Mouse (Mus musculus): ENCODE measurements around the gene Mvb12b. TPM values are rescaled to one million over a fixed set of nuclear protein-coding genes. Genes with fewer than 3 reads are reported as not detected.

Mvb12b gene
- polyA plus RNA-seq, 1 experiment from 2014 or later, result 12.4 TPM

DNA sequence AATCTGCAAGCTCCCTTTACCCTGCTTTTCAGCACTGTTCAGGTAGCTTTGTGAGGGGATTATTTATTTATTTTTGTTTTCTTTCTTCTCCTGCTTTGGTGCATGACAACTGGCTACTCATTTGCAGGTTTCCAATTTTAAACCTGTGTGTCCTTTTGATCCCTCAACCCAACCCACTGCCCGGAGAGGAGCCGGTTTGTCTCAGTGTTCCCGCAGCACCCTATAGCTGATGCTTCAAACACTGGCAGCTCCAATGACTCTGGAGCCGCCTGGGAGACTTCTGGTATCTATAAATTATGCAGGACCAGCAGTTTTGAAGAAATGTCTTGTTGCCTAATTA is 16.6 kb downstream of the Mvb12b start:
- Histone ChIP-seq H3K9ac (ENCODE audit: low read depth, low read length) (no peak overlapping the region), H3K4me3 (ENCODE audit: low read depth, low read length) (no peak overlapping the region), H3K4me1 (ENCODE audit: control insufficient read depth, insufficient read depth, low read length) (peaks cover 33% of the 10 kb centered on the region), H3K4me2 (no peak overlapping the region), H3K27me3 (ENCODE audit: control insufficient read depth, insufficient read depth, low read length) (no peaks in the 10 kb centered on the region), H3K9me3 (replicated peaks; ENCODE audit: control insufficient read depth, low read length) (no peaks in the 10 kb centered on the region), H3K27ac (ENCODE audit: low read depth, low read length) (peak overlapping the region; percentile 83), H3K36me3 (ENCODE audit: control insufficient read depth, insufficient read depth, low read length) (peaks cover 5% of the 10 kb centered on the region; the same call in 1 of the 2 replicates)
- no peak for ATAC-seq (replicated peaks; ENCODE audit: insufficient number of reproducible peaks, low FRiP score, low TSS enrichment)
- WGBS (ENCODE audit: insufficient replicate concordance), result 80% methylated on average over 4 of the region's 4 CpGs

DNA sequence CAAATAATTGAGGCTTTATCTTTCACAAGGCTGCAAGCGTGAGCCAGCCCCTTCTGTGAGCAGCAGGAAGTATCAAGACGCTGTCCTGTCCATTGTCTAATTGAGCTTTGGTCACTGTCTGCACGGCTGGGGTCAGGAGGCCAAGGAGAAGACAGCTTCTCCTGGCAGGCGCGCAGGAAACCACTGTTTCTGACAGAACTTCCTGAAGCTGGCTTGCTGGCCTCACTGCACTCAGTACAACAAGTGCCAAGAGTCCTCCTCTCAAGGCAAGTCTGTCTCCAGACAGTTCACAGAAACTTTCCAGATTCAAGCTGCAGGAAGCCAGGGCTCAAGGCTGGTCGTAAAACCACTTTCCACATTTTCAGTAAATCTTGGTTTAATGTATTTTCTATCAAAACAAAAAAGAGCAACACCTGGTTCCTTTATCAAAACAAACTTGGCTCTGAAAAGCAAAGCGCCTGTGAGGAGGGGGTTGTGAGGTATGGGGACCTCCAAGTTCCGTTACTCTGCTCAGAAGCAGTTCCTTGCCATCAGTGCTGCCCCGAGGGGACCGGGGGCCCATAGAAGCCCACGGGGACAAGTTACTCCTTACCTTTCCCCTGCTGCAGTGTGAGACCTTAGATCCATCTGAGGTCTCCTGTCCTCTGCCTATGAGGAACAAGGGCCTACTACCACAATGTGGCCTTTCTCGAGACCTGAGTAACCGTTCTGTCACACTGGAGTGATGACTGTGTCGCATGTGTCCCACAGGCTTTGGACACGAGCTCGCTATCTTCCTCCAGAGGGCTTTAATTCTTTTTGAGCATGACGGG is 17.2 kb downstream of the Mvb12b start:
- H3K4me1 ChIP-seq (ENCODE audit: control insufficient read depth, insufficient read depth, low read length), result peaks cover 30% of the 10 kb centered on the region
- H3K9me3 ChIP-seq (replicated peaks; ENCODE audit: control insufficient read depth, low read length), result no peaks in the 10 kb centered on the region
- no peak overlapping the region for H3K9ac ChIP-seq (ENCODE audit: low read depth, low read length)
- no peak overlapping the region for H3K4me3 ChIP-seq (ENCODE audit: low read depth, low read length)
- WGBS (ENCODE audit: insufficient replicate concordance), result 48% methylated on average over 17 of the region's 17 CpGs
- H3K36me3 ChIP-seq (ENCODE audit: control insufficient read depth, insufficient read depth, low read length), result peaks cover 5% of the 10 kb centered on the region; the same call in 1 of the 2 replicates
- ATAC-seq (replicated peaks; ENCODE audit: insufficient number of reproducible peaks, low FRiP score, low TSS enrichment), result peak; percentile 44; the same call in 1 of the 2 replicates
- H3K4me2 ChIP-seq, result no peak overlapping the region; the same call in 1 of the 2 replicates
- no peaks in the 10 kb centered on the region for H3K27me3 ChIP-seq (ENCODE audit: control insufficient read depth, insufficient read depth, low read length)
- peak overlapping the region; percentile 83 for H3K27ac ChIP-seq (ENCODE audit: low read depth, low read length)

DNA sequence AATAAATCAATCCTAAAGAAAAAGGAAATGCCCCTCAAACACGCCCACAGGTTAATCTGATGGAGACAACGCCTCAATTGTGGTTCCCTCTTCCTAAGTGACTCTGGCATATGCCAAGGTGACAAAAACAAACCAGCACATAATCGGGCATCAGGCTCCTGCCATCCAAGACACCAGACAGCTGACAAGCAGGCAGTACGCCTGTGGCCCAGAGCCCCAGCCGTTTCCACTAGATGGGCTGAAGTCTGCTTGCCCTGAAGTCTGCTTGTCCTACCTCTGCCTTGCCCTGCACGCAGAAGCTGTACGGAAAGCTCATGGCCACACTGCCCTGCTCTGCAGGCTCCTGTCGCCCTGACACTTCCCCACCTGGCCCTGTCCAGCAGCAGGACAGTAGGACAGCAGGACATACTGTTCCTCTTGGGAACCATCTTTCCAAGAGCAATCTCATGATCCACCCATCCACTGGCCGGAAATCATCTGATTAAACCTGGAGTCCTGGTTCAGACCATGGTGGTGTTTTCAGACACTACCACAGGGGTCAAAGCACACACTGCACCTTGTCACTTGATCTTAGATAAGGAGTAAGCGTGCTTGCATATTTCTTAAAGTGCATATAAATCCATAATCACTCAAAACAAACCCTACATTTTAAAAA is 17.9 kb downstream of the Mvb12b start:
- Histone ChIP-seq H3K27ac (ENCODE audit: low read depth, low read length) (peak overlapping the region; percentile 17; the same call in 1 of the 2 replicates), H3K9ac (ENCODE audit: low read depth, low read length) (no peak overlapping the region), H3K4me3 (ENCODE audit: low read depth, low read length) (no peak overlapping the region), H3K4me1 (ENCODE audit: control insufficient read depth, insufficient read depth, low read length) (peaks cover 22% of the 10 kb centered on the region), H3K4me2 (no peak overlapping the region), H3K9me3 (replicated peaks; ENCODE audit: control insufficient read depth, low read length) (no peaks in the 10 kb centered on the region), H3K36me3 (ENCODE audit: control insufficient read depth, insufficient read depth, low read length) (peaks cover 5% of the 10 kb centered on the region; the same call in 1 of the 2 replicates), H3K27me3 (ENCODE audit: control insufficient read depth, insufficient read depth, low read length) (no peaks in the 10 kb centered on the region)
- no peak; the same call in 1 of the 2 replicates for ATAC-seq (replicated peaks; ENCODE audit: insufficient number of reproducible peaks, low FRiP score, low TSS enrichment)
- WGBS (ENCODE audit: insufficient replicate concordance), result 58% methylated on average over 10 of the region's 10 CpGs

GRCm38 (mm10) chr2:33868996-33869688 is 18.6 kb downstream of the Mvb12b start:
- Histone ChIP-seq H3K27me3 (ENCODE audit: control insufficient read depth, insufficient read depth, low read length) (no peaks in the 10 kb centered on the region), H3K9me3 (replicated peaks; ENCODE audit: control insufficient read depth, low read length) (no peaks in the 10 kb centered on the region), H3K9ac (ENCODE audit: low read depth, low read length) (no peak overlapping the region), H3K36me3 (ENCODE audit: control insufficient read depth, insufficient read depth, low read length) (peaks cover 5% of the 10 kb centered on the region; the same call in 1 of the 2 replicates), H3K4me2 (no peak overlapping the region), H3K4me3 (ENCODE audit: low read depth, low read length) (no peak overlapping the region), H3K4me1 (ENCODE audit: control insufficient read depth, insufficient read depth, low read length) (peaks cover 17% of the 10 kb centered on the region; the same call in 1 of the 2 replicates), H3K27ac (ENCODE audit: low read depth, low read length) (no peak overlapping the region)
- WGBS (ENCODE audit: insufficient replicate concordance), result 76% methylated on average over 5 of the region's 5 CpGs
- ATAC-seq (replicated peaks; ENCODE audit: insufficient number of reproducible peaks, low FRiP score, low TSS enrichment), result no peak

DNA sequence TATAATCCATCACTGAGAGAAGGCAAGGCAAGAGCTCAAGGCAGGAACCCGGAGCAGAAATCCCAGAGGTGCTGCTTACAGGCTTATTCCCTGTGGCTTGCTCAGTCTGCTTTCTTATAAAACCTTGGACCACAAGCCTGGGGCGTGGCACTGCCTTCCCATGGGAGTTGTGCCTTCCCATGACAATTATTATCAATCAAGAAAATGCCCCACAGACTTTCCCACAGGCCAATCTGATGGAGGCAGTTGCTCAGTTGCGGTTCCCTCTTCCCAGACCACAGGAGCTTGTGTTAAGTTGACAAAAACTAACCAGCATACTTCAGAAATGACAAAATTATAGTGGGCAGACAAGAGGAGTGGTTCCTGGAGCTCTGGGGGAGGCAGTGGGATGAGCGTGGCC is 19.4 kb downstream of the Mvb12b start:
- Histone ChIP-seq H3K4me2 (no peak overlapping the region), H3K9me3 (replicated peaks; ENCODE audit: control insufficient read depth, low read length) (no peaks in the 10 kb centered on the region), H3K36me3 (ENCODE audit: control insufficient read depth, insufficient read depth, low read length) (peaks cover 5% of the 10 kb centered on the region; the same call in 1 of the 2 replicates), H3K4me3 (ENCODE audit: low read depth, low read length) (no peak overlapping the region), H3K27me3 (ENCODE audit: control insufficient read depth, insufficient read depth, low read length) (no peaks in the 10 kb centered on the region), H3K9ac (ENCODE audit: low read depth, low read length) (no peak overlapping the region), H3K4me1 (ENCODE audit: control insufficient read depth, insufficient read depth, low read length) (peaks cover 17% of the 10 kb centered on the region; the same call in 1 of the 2 replicates), H3K27ac (ENCODE audit: low read depth, low read length) (no peak overlapping the region)
- ATAC-seq (replicated peaks; ENCODE audit: insufficient number of reproducible peaks, low FRiP score, low TSS enrichment), result no peak
- 70% methylated on average over 4 of the region's 4 CpGs for WGBS (ENCODE audit: insufficient replicate concordance)

- ATAC-seq (replicated peaks; ENCODE audit: insufficient number of reproducible peaks, low FRiP score, low TSS enrichment), result no peak
- 44% methylated on average over 2 of the region's 2 CpGs for WGBS (ENCODE audit: insufficient replicate concordance)
- Histone ChIP-seq H3K4me3 (ENCODE audit: low read depth, low read length) (no peak overlapping the region), H3K4me1 (ENCODE audit: control insufficient read depth, insufficient read depth, low read length) (peaks cover 14% of the 10 kb centered on the region; the same call in 1 of the 2 replicates), H3K36me3 (ENCODE audit: control insufficient read depth, insufficient read depth, low read length) (no peaks in the 10 kb centered on the region), H3K27me3 (ENCODE audit: control insufficient read depth, insufficient read depth, low read length) (no peaks in the 10 kb centered on the region), H3K9me3 (replicated peaks; ENCODE audit: control insufficient read depth, low read length) (no peaks in the 10 kb centered on the region), H3K4me2 (no peak overlapping the region), H3K27ac (ENCODE audit: low read depth, low read length) (no peak overlapping the region), H3K9ac (ENCODE audit: low read depth, low read length) (no peak overlapping the region)
Measured at GRCm38 (mm10) chr2:33856746-33857145, 31.0 kb downstream of the Mvb12b start.

DNA sequence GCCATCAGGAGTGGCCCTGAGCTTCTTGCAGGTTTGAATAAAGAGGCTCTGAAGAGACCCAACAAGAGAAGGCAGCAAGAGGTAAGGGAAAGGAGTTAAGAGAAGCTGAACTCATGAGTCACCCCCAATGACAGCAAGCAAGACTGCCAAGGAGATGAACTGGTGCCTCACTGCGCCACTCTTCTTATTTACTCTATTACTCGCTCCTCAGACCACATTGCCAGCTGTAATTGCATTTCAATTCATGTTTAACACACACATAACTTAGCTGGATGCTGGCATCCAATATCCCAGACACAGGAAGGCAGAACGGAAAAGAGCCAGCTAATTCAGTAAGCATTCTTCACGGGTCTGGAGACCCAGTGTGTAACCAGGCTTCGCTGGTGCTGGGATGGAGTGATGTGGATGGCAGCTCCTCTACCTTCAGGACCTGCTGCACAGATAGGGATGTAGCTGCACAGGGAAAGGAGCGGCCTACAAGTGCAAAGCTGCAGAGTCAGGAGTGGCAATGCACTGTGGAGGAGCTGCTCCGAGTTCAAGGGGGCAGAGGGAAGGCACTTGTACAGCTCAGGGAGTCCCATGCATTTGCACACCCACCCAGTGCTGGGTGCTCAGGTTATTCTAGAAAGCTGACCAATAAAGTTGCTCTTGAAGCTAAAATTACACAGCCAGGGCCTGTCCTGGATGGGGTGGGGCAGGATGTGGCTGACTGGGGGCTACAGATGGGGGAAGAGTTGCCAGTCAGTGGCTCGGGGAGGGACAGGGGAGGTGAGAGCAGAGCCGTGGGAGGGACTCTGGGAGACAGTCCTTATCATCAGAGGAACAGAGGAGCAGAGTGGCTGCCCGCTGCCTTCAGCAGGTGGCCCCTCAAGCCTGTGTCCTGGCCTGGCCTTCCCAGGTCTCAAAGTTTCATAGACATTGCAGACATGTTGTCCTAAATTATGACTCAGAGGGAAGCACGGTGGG is 34.5 kb downstream of the Mvb12b start:
- H3K27ac ChIP-seq (ENCODE audit: low read depth, low read length), result peak overlapping the region; percentile 65; the same call in 1 of the 2 replicates

More for the DNA sequence above, 34.5 kb downstream of the Mvb12b start:
- Histone ChIP-seq H3K4me1 (ENCODE audit: control insufficient read depth, insufficient read depth, low read length) (peaks cover 14% of the 10 kb centered on the region; the same call in 1 of the 2 replicates), H3K4me3 (ENCODE audit: low read depth, low read length) (no peak overlapping the region), H3K27me3 (ENCODE audit: control insufficient read depth, insufficient read depth, low read length) (peaks cover 8% of the 10 kb centered on the region; the same call in 1 of the 2 replicates), H3K9ac (ENCODE audit: low read depth, low read length) (peak overlapping the region; percentile 5; the same call in 1 of the 2 replicates), H3K36me3 (ENCODE audit: control insufficient read depth, insufficient read depth, low read length) (no peaks in the 10 kb centered on the region), H3K4me2 (no peak overlapping the region), H3K9me3 (replicated peaks; ENCODE audit: control insufficient read depth, low read length) (no peaks in the 10 kb centered on the region)
- WGBS (ENCODE audit: insufficient replicate concordance), result 61% methylated on average over 11 of the region's 11 CpGs
- peak; percentile 93 for ATAC-seq (replicated peaks; ENCODE audit: insufficient number of reproducible peaks, low FRiP score, low TSS enrichment)

All from heart, embryonic 11.5 days (tissue).